Mouse (Mus musculus) heart, embryonic 13.5 days (tissue): ENCODE results near the gene Pik3ca. TPM values are rescaled to one million over a fixed set of nuclear protein-coding genes. Genes with fewer than 3 reads are reported as not detected.

Experiments used
- ATAC-seq: fragments of 200-750 bp; cut with Nextera tagmentation; 2 replicates; pipeline ENCODE4 v1.8.0; 2017; ENCODE audit warnings: moderate TSS enrichment; ENCODE audit not compliant: insufficient number of reproducible peaks, low FRiP score, low TSS enrichment; ENCODE audit errors: extremely low read depth
- H3K27ac ChIP-seq: fragments of 300-500 bp; sonication (generic); replicated peaks from 2 replicates; pipeline ENCODE4 v1.5.1; 2015; ENCODE audit warnings: moderate library complexity, mild to moderate bottlenecking, inconsistent platforms
- H3K27me3 ChIP-seq: fragments of 300-500 bp; sonication (generic); replicated peaks from 2 replicates; pipeline ENCODE4 v1.6.1; 2015; ENCODE audit warnings: mild to moderate bottlenecking, inconsistent platforms
- H3K36me3 ChIP-seq: fragments of 300-500 bp; sonication (generic); 2 replicates; pipeline ENCODE4 v1.6.1; 2015; ENCODE audit warnings: mild to moderate bottlenecking, inconsistent platforms
- H3K4me1 ChIP-seq: fragments of 300-500 bp; sonication (generic); 2 replicates; pipeline ENCODE4 v1.6.1; 2015; ENCODE audit warnings: inconsistent platforms
- H3K4me2 ChIP-seq: fragments of 300-500 bp; sonication (generic); 2 replicates; pipeline ENCODE4 v1.6.1; 2015; ENCODE audit warnings: inconsistent platforms, mild to moderate bottlenecking, moderate library complexity
- H3K4me3 ChIP-seq: fragments of 300-500 bp; sonication (generic); 2 replicates; pipeline ENCODE4 v1.5.1; 2015; ENCODE audit warnings: moderate library complexity, mild to moderate bottlenecking, inconsistent platforms
- H3K9ac ChIP-seq: fragments of 300-500 bp; sonication (generic); 2 replicates; pipeline ENCODE4 v1.6.1; 2015; ENCODE audit warnings: inconsistent platforms, mild to moderate bottlenecking, moderate library complexity
- H3K9me3 ChIP-seq: fragments of 300-500 bp; sonication (generic); 2 replicates; pipeline ENCODE4 v1.6.1; 2016; ENCODE audit warnings: inconsistent platforms
- WGBS: fragments of 180-500 bp; shearing (Covaris S2); methylation state at CpG from one replicate; pipeline ENCODE4 v1.1.7; 2015; ENCODE audit warnings: mixed read lengths; 5-methylcytosine and 5-hydroxymethylcytosine counted together
- polyA plus RNA-seq: library from polyadenylated mRNA; unstranded; fragments of >200 nt; fragmentation: Nextera tagmentation; extraction: Ambion mirVana; gene quantifications from 2 replicates; pipeline ENCODE4 v1.2.1, GENCODE M21; 2015

Gene Pik3ca
- polyA plus RNA-seq, 1 experiment from 2014 or later: 5.2 TPM

DNA sequence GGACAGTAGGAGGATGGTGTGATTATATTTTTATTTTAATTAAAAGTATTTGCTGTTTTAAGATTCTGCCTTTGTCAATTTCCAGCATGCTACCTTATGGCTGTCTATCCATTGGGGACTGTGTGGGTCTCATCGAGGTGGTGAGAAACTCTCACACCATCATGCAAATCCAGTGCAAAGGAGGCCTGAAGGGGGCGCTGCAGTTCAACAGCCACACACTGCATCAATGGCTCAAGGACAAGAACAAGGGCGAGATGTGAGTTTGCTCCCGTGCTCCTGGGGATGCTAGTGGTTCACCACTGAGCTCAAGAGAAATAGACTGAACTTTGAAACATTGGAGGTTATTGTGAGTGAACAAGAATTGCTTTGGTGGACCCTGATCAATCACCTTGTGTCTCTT lies 62.3 kb downstream of the Pik3ca start:
- Histone ChIP-seq H3K4me3 (no peak overlapping the region), H3K9ac (no peak overlapping the region), H3K9me3 (no peaks in the 10 kb centered on the region), H3K27ac (no peak overlapping the region), H3K36me3 (peaks cover 94% of the 10 kb centered on the region), H3K4me1 (no peaks in the 10 kb centered on the region), H3K4me2 (no peak overlapping the region), H3K27me3 (no peaks in the 10 kb centered on the region)
- ATAC-seq: no peak
- 70% methylated on average over 4 of the region's 4 CpGs for WGBS

DNA sequence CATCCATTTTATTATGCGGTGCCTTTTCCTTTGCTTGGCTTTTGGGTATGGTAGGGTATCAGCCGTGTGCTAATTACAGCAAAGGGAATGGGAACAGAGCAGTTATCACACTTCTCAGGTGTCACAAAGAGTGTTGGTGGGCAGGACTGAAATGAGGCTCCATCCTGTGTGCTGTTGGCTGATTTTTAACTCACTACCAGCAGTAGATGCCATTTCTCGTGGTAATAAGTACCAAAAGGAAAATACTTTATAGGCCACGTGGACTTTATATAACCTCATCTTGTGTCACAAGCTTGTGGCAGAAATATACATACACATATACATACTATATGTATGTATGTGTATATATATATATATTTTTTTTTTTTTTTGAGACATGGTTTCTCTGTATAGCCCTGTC lies 69.8 kb downstream of the Pik3ca start:
- H3K4me2 ChIP-seq: no peak overlapping the region
- H3K9ac ChIP-seq: no peak overlapping the region
- H3K4me1 ChIP-seq: peaks cover 16% of the 10 kb centered on the region
- no peak for ATAC-seq
- H3K36me3 ChIP-seq: peaks cover 36% of the 10 kb centered on the region
- 93% methylated on average over 4 of the region's 4 CpGs for WGBS
- no peaks in the 10 kb centered on the region for H3K27me3 ChIP-seq
- no peak overlapping the region for H3K4me3 ChIP-seq
- H3K27ac ChIP-seq: no peak overlapping the region
- no peaks in the 10 kb centered on the region for H3K9me3 ChIP-seq

DNA sequence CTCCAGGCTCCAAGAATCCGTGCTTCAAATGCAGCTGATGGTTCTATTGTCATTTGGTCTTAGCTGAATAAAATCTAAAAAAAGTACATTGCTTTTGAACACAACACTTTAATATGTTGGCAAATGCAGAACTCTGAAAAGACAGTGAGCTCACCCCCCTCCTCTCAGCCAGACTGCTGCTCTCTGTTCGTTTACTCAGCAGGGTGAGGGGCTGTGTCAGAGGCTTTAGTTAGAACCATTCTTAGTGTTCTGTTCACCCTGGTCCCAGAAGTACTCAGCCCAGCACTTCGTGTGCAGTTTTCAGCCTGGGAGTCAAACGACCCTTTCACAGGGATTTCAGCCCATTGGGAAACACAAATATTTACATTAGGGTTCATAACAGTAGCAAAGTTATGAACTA lies 70.9 kb downstream of the Pik3ca start:
- 69% methylated on average over 4 of the region's 4 CpGs for WGBS
- Histone ChIP-seq H3K36me3 (peaks cover 25% of the 10 kb centered on the region), H3K4me2 (no peak overlapping the region), H3K9ac (no peak overlapping the region), H3K27ac (no peak overlapping the region), H3K4me1 (peaks cover 21% of the 10 kb centered on the region), H3K27me3 (no peaks in the 10 kb centered on the region), H3K4me3 (no peak overlapping the region), H3K9me3 (no peaks in the 10 kb centered on the region)
- ATAC-seq: no peak

DNA sequence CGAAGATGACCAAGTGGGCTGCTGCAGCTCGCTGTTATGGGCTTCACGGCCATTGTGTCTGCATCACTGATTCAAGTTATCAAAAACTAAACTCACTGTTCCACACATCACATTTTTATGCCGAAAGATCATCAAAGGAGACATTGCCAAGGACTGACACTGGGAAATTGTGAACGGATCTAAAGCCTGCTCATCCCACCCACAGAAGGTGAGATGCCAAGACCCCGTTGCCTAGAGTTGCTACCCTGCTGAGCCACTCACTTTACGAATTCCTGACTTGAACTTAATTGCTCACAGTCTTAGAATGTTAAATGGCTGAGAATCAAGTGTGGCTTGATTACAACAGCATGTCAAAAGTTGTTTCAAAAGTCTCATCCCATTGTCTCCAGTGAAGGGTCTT lies 73.0 kb downstream of the Pik3ca start:
- WGBS: 82% methylated on average over 7 of the region's 7 CpGs
- Histone ChIP-seq H3K4me3 (no peak overlapping the region), H3K27me3 (no peaks in the 10 kb centered on the region), H3K9me3 (no peaks in the 10 kb centered on the region), H3K36me3 (peaks cover 12% of the 10 kb centered on the region), H3K4me2 (no peak overlapping the region), H3K4me1 (peaks cover 21% of the 10 kb centered on the region), H3K27ac (no peak overlapping the region), H3K9ac (no peak overlapping the region)
- ATAC-seq: no peak

DNA sequence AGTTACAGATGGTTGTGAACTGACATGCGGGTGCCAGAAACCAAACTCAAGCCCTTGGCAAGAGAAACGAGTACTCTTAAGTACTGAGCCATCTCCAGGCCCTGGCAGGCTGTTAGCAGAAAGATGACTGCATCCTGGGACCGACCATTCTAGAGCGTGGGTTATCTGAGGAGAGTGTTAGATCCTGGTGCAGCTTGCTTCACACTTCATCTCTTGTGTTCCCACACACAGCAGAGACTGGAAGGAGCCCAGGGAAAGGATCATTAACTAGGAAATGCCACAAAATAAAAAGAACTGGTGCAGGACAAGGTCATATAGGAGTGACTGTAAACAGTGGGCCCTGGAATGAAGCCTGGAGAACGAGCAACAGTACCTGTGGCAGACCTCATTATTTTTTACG lies 73.6 kb downstream of the Pik3ca start:
- Histone ChIP-seq H3K4me1 (peaks cover 21% of the 10 kb centered on the region), H3K27me3 (no peaks in the 10 kb centered on the region), H3K4me2 (no peak overlapping the region), H3K9me3 (no peaks in the 10 kb centered on the region), H3K36me3 (peaks cover 10% of the 10 kb centered on the region), H3K27ac (no peak overlapping the region), H3K9ac (no peak overlapping the region), H3K4me3 (no peak overlapping the region)
- no peak for ATAC-seq
- 46% methylated on average over 6 of the region's 6 CpGs for WGBS

DNA sequence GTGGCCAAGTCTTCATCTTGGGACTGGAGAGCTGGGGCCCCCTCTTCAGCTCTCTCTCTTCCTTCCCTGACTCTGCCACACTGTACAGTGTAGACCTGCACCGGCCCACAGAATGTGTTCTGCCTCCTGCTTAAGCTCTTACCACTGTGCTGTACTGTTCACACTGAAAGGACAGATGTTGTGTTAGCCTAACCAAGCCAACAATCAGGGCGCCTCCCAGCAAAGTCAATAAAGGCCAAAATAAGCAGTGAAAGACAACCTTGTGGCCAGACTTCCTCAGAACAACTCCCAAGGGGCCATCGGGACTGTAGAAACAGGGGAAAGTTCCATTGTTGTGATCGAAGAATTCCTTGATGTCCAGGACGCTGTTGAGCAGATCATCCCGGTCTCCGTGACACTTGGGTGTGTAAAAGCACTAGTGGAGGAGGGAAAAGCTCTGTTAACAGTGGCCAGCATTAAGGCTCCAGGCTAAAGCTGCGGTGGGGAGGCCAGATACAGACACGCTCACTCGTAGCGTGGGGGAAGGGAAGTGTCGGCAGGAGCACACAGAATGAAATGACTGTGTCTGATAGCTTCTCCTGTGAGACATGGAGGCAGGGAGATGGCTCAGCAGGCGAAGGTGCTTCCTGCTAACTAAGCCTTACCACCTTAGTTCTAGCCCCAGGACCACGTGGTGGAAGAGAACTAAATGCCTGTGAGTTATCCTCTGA lies 74.9 kb downstream of the Pik3ca start:
- Histone ChIP-seq H3K27me3 (no peaks in the 10 kb centered on the region), H3K4me3 (no peak overlapping the region), H3K4me2 (peak overlapping the region; percentile 38), H3K27ac (no peak overlapping the region), H3K36me3 (peaks cover 3% of the 10 kb centered on the region; the same call in 1 of the 2 replicates), H3K9me3 (no peaks in the 10 kb centered on the region), H3K4me1 (peaks cover 21% of the 10 kb centered on the region), H3K9ac (no peak overlapping the region)
- WGBS: 46% methylated on average over 14 of the region's 14 CpGs
- no peak for ATAC-seq

DNA sequence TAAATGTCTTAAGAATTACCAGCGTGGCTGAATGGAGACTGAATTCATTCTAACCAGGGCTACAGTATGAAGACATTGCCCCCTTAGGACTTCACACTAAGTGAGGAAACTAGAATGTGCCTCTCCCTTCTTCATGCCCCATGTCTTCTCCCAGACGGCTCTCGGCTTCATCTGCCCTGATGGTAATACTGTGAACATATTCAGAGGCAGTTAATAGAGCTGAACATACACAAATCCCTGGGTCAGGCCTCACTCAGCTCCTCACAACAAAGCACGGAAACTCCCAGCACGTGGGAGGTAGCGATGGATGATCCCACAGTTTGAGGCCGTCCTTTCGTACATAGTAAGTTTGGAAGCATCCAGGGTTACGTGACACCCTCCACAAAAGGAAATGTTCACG lies 75.7 kb downstream of the Pik3ca start:
- Histone ChIP-seq H3K4me2 (no peak overlapping the region), H3K4me1 (peaks cover 21% of the 10 kb centered on the region), H3K27me3 (no peaks in the 10 kb centered on the region), H3K4me3 (no peak overlapping the region), H3K27ac (no peak overlapping the region), H3K36me3 (peaks cover 3% of the 10 kb centered on the region; the same call in 1 of the 2 replicates), H3K9ac (no peak overlapping the region), H3K9me3 (no peaks in the 10 kb centered on the region)
- ATAC-seq: no peak
- 79% methylated on average over 10 of the region's 10 CpGs for WGBS

DNA sequence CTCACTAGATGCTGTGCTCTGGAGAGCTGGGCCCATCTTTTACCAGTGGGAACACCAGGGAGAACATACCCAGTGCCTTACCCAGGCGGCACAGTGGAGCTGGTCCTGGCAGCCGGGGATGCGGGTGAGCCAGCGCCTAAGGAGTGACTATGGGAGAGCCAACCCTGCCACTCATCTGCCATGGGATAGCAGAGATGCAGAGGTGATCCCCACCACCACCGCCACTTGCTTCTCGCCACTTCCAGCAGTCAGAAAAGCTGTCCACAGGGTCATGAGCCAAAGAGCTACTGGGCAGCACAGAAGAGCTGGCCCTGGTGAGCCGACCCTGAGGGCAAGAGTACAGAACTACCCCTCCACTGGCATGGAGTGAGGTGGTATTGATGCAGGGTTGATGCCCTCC lies 82.5 kb downstream of the Pik3ca start:
- no peak overlapping the region for H3K9ac ChIP-seq
- no peak for ATAC-seq
- 84% methylated on average over 7 of the region's 7 CpGs for WGBS
- H3K4me2 ChIP-seq: no peak overlapping the region
- no peaks in the 10 kb centered on the region for H3K9me3 ChIP-seq
- H3K4me3 ChIP-seq: no peak overlapping the region
- H3K36me3 ChIP-seq: no peaks in the 10 kb centered on the region
- H3K27me3 ChIP-seq: no peaks in the 10 kb centered on the region
- H3K4me1 ChIP-seq: no peaks in the 10 kb centered on the region
- no peak overlapping the region for H3K27ac ChIP-seq

DNA sequence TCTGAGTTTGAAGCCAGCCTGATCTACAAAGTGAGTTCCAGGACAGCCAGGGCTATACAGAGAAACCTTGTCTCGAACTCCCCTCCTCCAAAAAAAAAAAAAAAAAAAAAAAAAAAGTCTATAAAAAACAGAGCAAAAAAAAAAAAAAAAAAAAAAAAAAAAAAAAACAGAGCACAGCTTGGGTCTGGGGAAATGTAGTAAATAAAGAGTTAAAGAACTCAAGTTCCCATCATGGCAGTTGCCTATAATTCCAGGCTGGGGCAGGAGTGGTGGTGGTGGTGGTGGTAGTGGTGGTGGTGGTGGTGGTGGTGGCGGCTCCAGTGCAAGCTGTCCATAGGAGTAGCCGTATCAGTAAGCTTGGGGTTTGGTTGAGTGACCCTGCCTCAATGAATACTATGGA lies 85.6 kb downstream of the Pik3ca start:
- no peak overlapping the region for H3K9ac ChIP-seq
- no peak overlapping the region for H3K4me3 ChIP-seq
- ATAC-seq: no peak
- H3K4me2 ChIP-seq: no peak overlapping the region
- H3K27ac ChIP-seq: no peak overlapping the region
- H3K9me3 ChIP-seq: no peaks in the 10 kb centered on the region
- no peaks in the 10 kb centered on the region for H3K4me1 ChIP-seq
- 63% methylated on average over 3 of the region's 3 CpGs for WGBS
- no peaks in the 10 kb centered on the region for H3K36me3 ChIP-seq
- no peaks in the 10 kb centered on the region for H3K27me3 ChIP-seq

DNA sequence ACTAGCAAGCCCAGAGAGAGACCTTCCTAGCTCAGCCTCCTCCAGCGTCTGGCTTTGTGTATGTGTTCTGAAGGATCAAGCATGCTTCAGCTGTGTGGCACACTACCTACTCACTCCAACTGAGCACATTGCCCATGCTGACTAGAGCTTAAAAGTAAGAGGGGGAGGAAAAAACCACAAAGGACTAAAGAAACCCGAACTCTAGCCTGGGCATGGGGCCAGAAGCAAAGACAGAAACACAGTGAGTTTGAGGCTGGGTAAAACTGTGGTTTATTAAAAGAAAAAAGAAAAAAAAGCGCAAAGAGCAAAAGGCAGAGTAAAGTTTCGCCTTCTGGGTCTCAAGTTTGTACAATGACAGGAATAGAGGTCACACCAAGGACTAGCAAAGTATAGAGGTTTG lies 89.1 kb downstream of the Pik3ca start:
- no peak overlapping the region for H3K27ac ChIP-seq
- no peaks in the 10 kb centered on the region for H3K27me3 ChIP-seq
- H3K4me2 ChIP-seq: no peak overlapping the region
- H3K9ac ChIP-seq: no peak overlapping the region
- H3K4me3 ChIP-seq: no peak overlapping the region
- no peak for ATAC-seq
- no peaks in the 10 kb centered on the region for H3K36me3 ChIP-seq
- WGBS: 75% methylated on average over 4 of the region's 4 CpGs
- H3K9me3 ChIP-seq: no peaks in the 10 kb centered on the region
- H3K4me1 ChIP-seq: no peaks in the 10 kb centered on the region

DNA sequence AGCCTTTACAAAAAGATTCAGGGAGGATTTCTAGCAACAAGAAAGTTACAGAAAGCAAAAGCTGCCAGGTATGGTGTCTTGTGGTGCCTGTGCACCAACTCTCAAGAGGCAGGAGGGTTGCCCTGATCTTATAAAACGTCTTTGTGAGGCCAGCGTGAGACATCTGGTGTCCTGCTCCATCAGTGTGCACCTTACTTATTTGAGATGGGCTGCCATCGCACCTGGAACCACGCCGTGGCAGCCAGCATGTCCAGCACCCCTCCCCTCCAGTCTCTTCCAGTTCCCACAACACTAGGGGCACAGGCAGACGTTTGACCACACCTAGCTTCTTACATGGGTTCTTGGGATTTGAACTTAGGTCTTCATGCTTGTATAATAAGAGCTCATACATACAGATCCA lies 90.7 kb downstream of the Pik3ca start:
- Histone ChIP-seq H3K27me3 (no peaks in the 10 kb centered on the region), H3K9me3 (no peaks in the 10 kb centered on the region), H3K4me2 (no peak overlapping the region), H3K27ac (no peak overlapping the region), H3K9ac (no peak overlapping the region), H3K4me1 (no peaks in the 10 kb centered on the region), H3K4me3 (no peak overlapping the region), H3K36me3 (no peaks in the 10 kb centered on the region)
- 71% methylated on average over 6 of the region's 6 CpGs for WGBS
- no peak for ATAC-seq

DNA sequence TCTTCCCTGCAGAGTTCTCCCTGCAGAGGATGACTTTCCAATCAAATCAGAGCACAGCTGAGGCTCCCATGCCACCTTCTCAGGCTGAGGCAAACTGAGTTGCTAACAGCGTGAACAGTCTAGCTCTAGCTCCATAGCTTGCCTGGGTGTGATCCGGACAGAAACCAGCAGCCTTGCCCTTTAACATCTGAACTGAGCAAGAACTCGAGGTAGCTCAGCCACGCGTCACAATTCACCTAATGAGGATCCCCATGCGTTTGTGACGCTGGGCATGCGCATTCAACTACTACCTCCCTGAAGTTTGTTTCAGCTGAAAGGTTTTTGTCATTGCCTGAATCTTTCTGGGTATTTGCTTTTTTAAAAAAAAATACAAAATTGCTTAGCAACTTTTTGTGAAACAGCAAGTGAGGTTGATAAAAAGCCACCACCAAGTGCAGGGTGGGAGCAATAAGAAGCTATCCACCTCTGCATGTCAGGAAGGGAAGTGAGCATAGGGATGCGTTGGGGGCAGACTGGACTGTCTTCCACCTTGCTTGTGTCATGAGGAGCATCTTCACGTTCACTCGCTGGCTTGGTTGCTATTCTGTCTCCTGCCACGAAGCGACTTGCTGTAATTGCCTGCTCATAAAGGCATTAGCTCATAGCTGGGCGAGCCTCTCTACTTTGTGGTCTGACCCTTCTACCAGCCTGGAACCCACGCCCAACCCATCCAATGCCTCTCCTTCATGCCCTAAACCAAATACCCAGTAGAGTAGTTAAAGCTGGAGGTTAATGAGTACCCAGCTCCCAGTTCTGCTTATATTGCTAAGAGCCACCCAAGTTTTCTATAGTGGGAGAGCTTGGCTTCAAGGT lies 92.8 kb downstream of the Pik3ca start:
- Histone ChIP-seq H3K27me3 (no peaks in the 10 kb centered on the region), H3K4me3 (no peak overlapping the region), H3K4me1 (no peaks in the 10 kb centered on the region), H3K27ac (no peak overlapping the region), H3K4me2 (no peak overlapping the region), H3K9ac (no peak overlapping the region), H3K36me3 (no peaks in the 10 kb centered on the region), H3K9me3 (no peaks in the 10 kb centered on the region)
- WGBS: 75% methylated on average over 15 of the region's 15 CpGs
- ATAC-seq: no peak
